Mouse (Mus musculus) lung, postnatal 0 days (tissue): ENCODE results near the gene Oasl1. TPM values are rescaled to one million over a fixed set of nuclear protein-coding genes. Genes with fewer than 3 reads are reported as not detected.

Source experiments
- ATAC-seq: fragments of 200-750 bp; cut with Nextera tagmentation; 2 replicates; pipeline ENCODE4 v1.8.0; 2017; ENCODE audit warnings: moderate library complexity
- DNase-seq: peaks from one replicate; pipeline ENCODE4 v3.0.0-alpha.2; 2016; ENCODE audit warnings: low spot score
- H3K27ac ChIP-seq: fragments of 300-500 bp; sonication (generic); 2 replicates; pipeline ENCODE4 v1.5.1; 2014; ENCODE audit warnings: antibody characterized with exemption, mild to moderate bottlenecking, low read length, mixed read lengths
- H3K27me3 ChIP-seq: fragments of 300-500 bp; sonication (generic); replicated peaks from 2 replicates; pipeline ENCODE4 v1.6.1; 2014; ENCODE audit warnings: low read length, mixed read lengths; ENCODE audit not compliant: insufficient read depth
- H3K36me3 ChIP-seq: fragments of 300-500 bp; sonication (generic); 2 replicates; pipeline ENCODE4 v1.6.1; 2014; ENCODE audit warnings: low read length, mixed read lengths; ENCODE audit not compliant: insufficient read depth
- H3K4me1 ChIP-seq: fragments of 300-500 bp; sonication (generic); 2 replicates; pipeline ENCODE4 v1.6.1; 2014; ENCODE audit warnings: antibody characterized with exemption, low read depth, low read length, mixed read lengths; ENCODE audit not compliant: insufficient read depth
- H3K4me2 ChIP-seq: fragments of 300-500 bp; sonication (generic); replicated peaks from 2 replicates; pipeline ENCODE4 v1.6.1; 2014; ENCODE audit warnings: low read depth, mild to moderate bottlenecking, low read length, moderate library complexity, mixed read lengths
- H3K4me3 ChIP-seq: fragments of 300-500 bp; sonication (generic); 2 replicates; pipeline ENCODE4 v1.5.1; 2014; ENCODE audit warnings: low read depth, low read length
- H3K9ac ChIP-seq: fragments of 300-500 bp; sonication (generic); replicated peaks from 2 replicates; pipeline ENCODE4 v1.6.1; 2014; ENCODE audit warnings: low read depth, mild to moderate bottlenecking
- H3K9me3 ChIP-seq: fragments of 300-500 bp; sonication (generic); 2 replicates; pipeline ENCODE4 v1.6.1; 2016; ENCODE audit warnings: low read length, mixed read lengths
- CTCF ChIP-seq: IDR thresholded peaks from 2 replicates; pipeline ENCODE4 v1.5.1; 2016; ENCODE audit warnings: antibody characterized with exemption, mild to moderate bottlenecking
- EP300 ChIP-seq: IDR thresholded peaks from 2 replicates; pipeline ENCODE4 v1.6.1; 2016; ENCODE audit warnings: antibody characterized with exemption, mild to moderate bottlenecking, control low read depth
- WGBS: fragments of 180-500 bp; shearing (Covaris S2); extraction: QIAGEN DNeasy Blood & Tissue Kit; methylation state at CpG from one replicate; pipeline ENCODE4 v1.1.7; 2014; 5-methylcytosine and 5-hydroxymethylcytosine counted together
- polyA plus RNA-seq: library from polyadenylated mRNA; unstranded; fragments of >200 nt; fragmentation: Nextera tagmentation; extraction: Ambion mirVana; gene quantifications from 2 replicates; pipeline ENCODE4 v1.2.1, GENCODE M21; 2015

Gene Oasl1
- polyA plus RNA-seq, 1 experiment from 2014 or later = 1.8 TPM

GRCm38 (mm10) chr5:114969064-114969463 is 46.0 kb downstream of the Oasl1 start:
- Histone ChIP-seq H3K4me1 (no peaks in the 10 kb centered on the region), H3K9me3 (no peaks in the 10 kb centered on the region), H3K27me3 (0 out of 2 replicates have a peak, but pooled peaks cover 7% of the 10 kb centered on the region), H3K27ac (no peak overlapping the region), H3K4me2 (no peak overlapping the region), H3K4me3 (no peak overlapping the region), H3K9ac (no peak overlapping the region), H3K36me3 (no peaks in the 10 kb centered on the region)
- DNase-seq (no peak), ATAC-seq (no peak)
- WGBS = 8% methylated on average over 4 of the region's 4 CpGs
- TF ChIP-seq CTCF (no peak), EP300 (no peak)

- no peaks in the 10 kb centered on the region for H3K36me3 ChIP-seq
- no peak overlapping the region for H3K9ac ChIP-seq
- H3K4me2 ChIP-seq = no peak overlapping the region
- WGBS = 46% methylated on average over 13 of the region's 13 CpGs
- DNase-seq = no peak
- TF ChIP-seq CTCF = no peak
- no peak for TF ChIP-seq EP300
- no peak overlapping the region for H3K4me3 ChIP-seq
- no peak overlapping the region for H3K27ac ChIP-seq
- no peak for ATAC-seq
- H3K27me3 ChIP-seq = 0 out of 2 replicates have a peak, but pooled peaks cover 7% of the 10 kb centered on the region
- H3K9me3 ChIP-seq = no peaks in the 10 kb centered on the region
- H3K4me1 ChIP-seq = no peaks in the 10 kb centered on the region
Observed at GRCm38 (mm10) chr5:114969609-114970215, 46.7 kb downstream of the Oasl1 start.

GRCm38 (mm10) chr5:114970824-114971227 is 47.8 kb downstream of the Oasl1 start, which contains the start of gene Hnf1a:
Gene Hnf1a, minus strand, starts transcription at chr5:114971094.
- DNase-seq = no peak
- no peak within 1 kb of the TSS for H3K27ac ChIP-seq

GRCm38 (mm10) chr5:114972201-114972600 is 49.2 kb downstream of the Oasl1 start:
- no peaks in the 10 kb centered on the region for H3K36me3 ChIP-seq
- ATAC-seq (no peak), DNase-seq (no peak)
- no peak overlapping the region for H3K4me2 ChIP-seq
- H3K27ac ChIP-seq = no peak overlapping the region
- H3K9ac ChIP-seq = no peak overlapping the region
- no peaks in the 10 kb centered on the region for H3K4me1 ChIP-seq
- no peaks in the 10 kb centered on the region for H3K9me3 ChIP-seq
- WGBS = 74% methylated on average over 9 of the region's 9 CpGs
- H3K27me3 ChIP-seq = 0 out of 2 replicates have a peak, but pooled peaks cover 7% of the 10 kb centered on the region
- no peak overlapping the region for H3K4me3 ChIP-seq
- TF ChIP-seq CTCF (no peak), EP300 (no peak)

More at GRCm38 (mm10) chr5:114970824-114971227, 47.8 kb downstream of the Oasl1 start, which contains the start of gene Hnf1a:
- Histone ChIP-seq H3K9me3 (no peaks in the 10 kb centered on the region), H3K9ac (no peak within 1 kb of the TSS), H3K4me2 (no peak within 1 kb of the TSS), H3K4me3 (no peak within 1 kb of the TSS), H3K4me1 (no peaks in the 10 kb centered on the region), H3K36me3 (no peaks in the 10 kb centered on the region), H3K27me3 (0 out of 2 replicates have a peak, but pooled peaks cover 7% of the 10 kb centered on the region)
- TF ChIP-seq EP300 (no peak), CTCF (no peak)
- ATAC-seq = no peak
- 63% methylated on average over 17 of the region's 17 CpGs for WGBS

GRCm38 (mm10) chr5:114973131-114973530 is 50.1 kb downstream of the Oasl1 start:
- Histone ChIP-seq H3K9ac (no peak overlapping the region), H3K36me3 (no peaks in the 10 kb centered on the region), H3K4me1 (no peaks in the 10 kb centered on the region), H3K9me3 (no peaks in the 10 kb centered on the region), H3K27me3 (0 out of 2 replicates have a peak, but pooled peaks cover 4% of the 10 kb centered on the region), H3K27ac (no peak overlapping the region), H3K4me3 (no peak overlapping the region), H3K4me2 (no peak overlapping the region)
- TF ChIP-seq CTCF = no peak
- no peak for TF ChIP-seq EP300
- DNase-seq = no peak
- WGBS = 72% methylated on average over 8 of the region's 8 CpGs
- no peak for ATAC-seq

GRCm38 (mm10) chr5:114976935-114977334 is 53.9 kb downstream of the Oasl1 start:
- Histone ChIP-seq H3K4me2 (no peak overlapping the region), H3K9ac (no peak overlapping the region), H3K9me3 (no peaks in the 10 kb centered on the region), H3K4me3 (no peak overlapping the region), H3K27ac (no peak overlapping the region), H3K27me3 (no peaks in the 10 kb centered on the region), H3K4me1 (no peaks in the 10 kb centered on the region), H3K36me3 (no peaks in the 10 kb centered on the region)
- DNase-seq (no peak), ATAC-seq (no peak)
- TF ChIP-seq CTCF = no peak
